Mouse (Mus musculus) CH12.LX (cell line): ENCODE data around the gene Slfn14. TPM values are rescaled to one million over a fixed set of nuclear protein-coding genes. Genes with fewer than 3 reads are reported as not detected.

Experiments
- DNase-seq: peaks from one replicate; pipeline ENCODE4 v3.0.0-alpha.2; 2013; ENCODE audit errors: extremely low read depth
- H3K27ac ChIP-seq: 2 replicates; pipeline ENCODE4 v1.5.1; 2012; ENCODE audit warnings: low read depth, mild to moderate bottlenecking, control low read depth, moderate library complexity; ENCODE audit not compliant: insufficient read depth
- H3K27me3 ChIP-seq: replicated peaks from 2 replicates; pipeline ENCODE3; 2012; ENCODE audit warnings: inconsistent platforms
- H3K36me3 ChIP-seq, 2 experiments: replicated peaks in 1 of 2; 2 replicates each; pipeline versions ENCODE3 to v1.6.1; 2012; ENCODE audit warnings: inconsistent platforms in 1 of 2, low read length in 1 of 2, mild to moderate bottlenecking in 1 of 2, mixed read lengths in 1 of 2, moderate library complexity in 1 of 2; ENCODE audit not compliant: control insufficient read depth in 1 of 2, insufficient read depth in 1 of 2
- H3K4me1 ChIP-seq, 2 experiments: 2 replicates each; pipeline ENCODE4 v1.6.1; 2012; ENCODE audit warnings: inconsistent platforms in 1 of 2, moderate library complexity in 1 of 2; ENCODE audit not compliant: insufficient read depth in 2 of 2, control insufficient read depth in 1 of 2
- H3K4me2 ChIP-seq: 2 replicates; pipeline ENCODE4 v1.6.1; 2012; ENCODE audit warnings: low read depth, mild to moderate bottlenecking, control low read depth; ENCODE audit not compliant: poor library complexity, insufficient read depth, severe bottlenecking
- H3K4me3 ChIP-seq, 3 experiments: fragments of 150-350 bp in 1 of 3; sonication (generic) in 1 of 3; replicated peaks in 1 of 3; 2 replicates each; pipeline versions ENCODE3 to v1.5.1; 2011 to 2012; ENCODE audit warnings: low read depth in 2 of 3, low read length in 2 of 3, mild to moderate bottlenecking in 2 of 3, moderate library complexity in 2 of 3, control low read depth in 1 of 3, improper control_type of control experiment in 1 of 3, inconsistent platforms in 1 of 3, mixed read lengths in 1 of 3; ENCODE audit not compliant: poor library complexity in 1 of 3
- H3K79me2 ChIP-seq: replicated peaks from 2 replicates; pipeline ENCODE4 v1.6.1; 2012; ENCODE audit warnings: mild to moderate bottlenecking, moderate library complexity; ENCODE audit not compliant: control insufficient read depth, poor library complexity, insufficient read depth, severe bottlenecking; ENCODE audit errors: extremely low read depth
- H3K9ac ChIP-seq: 2 replicates; pipeline ENCODE4 v1.6.1; 2012; ENCODE audit warnings: low read depth, mild to moderate bottlenecking, control low read depth, moderate library complexity; ENCODE audit not compliant: insufficient read depth
- H3K9me3 ChIP-seq: replicated peaks from 2 replicates; pipeline ENCODE3; 2012; ENCODE audit warnings: low read length, inconsistent platforms, mixed read lengths
- CHD1 ChIP-seq: IDR thresholded peaks from 2 replicates; pipeline ENCODE4 v1.6.1; 2012; ENCODE audit warnings: low read depth, low read length, improper control_type of control experiment, inconsistent platforms
- CTCF ChIP-seq, 2 experiments: IDR thresholded peaks in 1 of 2; conservative IDR thresholded peaks in 1 of 2; 2 replicates each; pipeline ENCODE4 v1.5.1; 2011 to 2012; ENCODE audit warnings: low read depth in 2 of 2, low read length in 2 of 2, improper control_type of control experiment in 1 of 2, inconsistent platforms in 1 of 2, mild to moderate bottlenecking in 1 of 2, moderate library complexity in 1 of 2
- ELF1 ChIP-seq: IDR thresholded peaks from 2 replicates; pipeline ENCODE4 v1.6.1; 2014; ENCODE audit warnings: low read depth, mild to moderate bottlenecking, inconsistent platforms, low read length, improper control_type of control experiment
- EP300 ChIP-seq: IDR thresholded peaks from 2 replicates; pipeline ENCODE4 v1.6.1; 2011; ENCODE audit warnings: low read length, improper control_type of control experiment
- ETS1 ChIP-seq: conservative IDR thresholded peaks from 2 replicates; pipeline ENCODE4 v1.6.1; 2012; ENCODE audit warnings: low read depth, mild to moderate bottlenecking, inconsistent platforms, low read length, improper control_type of control experiment, moderate library complexity
- HCFC1 ChIP-seq: IDR thresholded peaks from 2 replicates; pipeline ENCODE4 v1.6.1; 2012; ENCODE audit warnings: low read depth, mild to moderate bottlenecking, inconsistent platforms, low read length, improper control_type of control experiment
- IRF4 ChIP-seq: IDR thresholded peaks from 2 replicates; pipeline ENCODE4 v1.6.1; 2014; ENCODE audit warnings: low read depth, mild to moderate bottlenecking, inconsistent platforms, low read length, improper control_type of control experiment
- JUN ChIP-seq: IDR thresholded peaks from 2 replicates; pipeline ENCODE4 v1.6.1; 2011; ENCODE audit warnings: low read depth, mild to moderate bottlenecking, low read length, improper control_type of control experiment, moderate library complexity; ENCODE audit not compliant: insufficient read depth
- JUND ChIP-seq: conservative IDR thresholded peaks from 2 replicates; pipeline ENCODE4 v1.6.1; 2011; ENCODE audit warnings: low read depth, low read length, improper control_type of control experiment
- KAT2A ChIP-seq: IDR thresholded peaks from 2 replicates; pipeline ENCODE4 v1.6.1; 2012; ENCODE audit warnings: low read length, improper control_type of control experiment, inconsistent platforms; ENCODE audit not compliant: insufficient replicate concordance
- MXI1 ChIP-seq: IDR thresholded peaks from 2 replicates; pipeline ENCODE4 v1.6.1; 2011; ENCODE audit warnings: mild to moderate bottlenecking, low read depth, low read length, improper control_type of control experiment
- MYC ChIP-seq: IDR thresholded peaks from 2 replicates; pipeline ENCODE4 v1.6.1; 2011; ENCODE audit warnings: low read depth, mild to moderate bottlenecking, improper control_type of control experiment, low read length
- NELFE ChIP-seq: IDR thresholded peaks from 2 replicates; pipeline ENCODE4 v1.6.1; 2011; ENCODE audit warnings: low read depth, low read length, improper control_type of control experiment
- POLR2A ChIP-seq: IDR thresholded peaks from 2 replicates; pipeline ENCODE4 v1.6.1; 2011; ENCODE audit warnings: low read depth, mild to moderate bottlenecking, improper control_type of control experiment, low read length
- POLR2AphosphoS2 ChIP-seq: IDR thresholded peaks from 2 replicates; pipeline ENCODE4 v1.6.1; 2011; ENCODE audit warnings: low read depth, low read length, improper control_type of control experiment
- SIN3A ChIP-seq: IDR thresholded peaks from 2 replicates; pipeline ENCODE4 v1.6.1; 2012; ENCODE audit warnings: low read length, improper control_type of control experiment, inconsistent platforms
- SMC3 ChIP-seq: IDR thresholded peaks from 2 replicates; pipeline ENCODE4 v1.6.1; 2011; ENCODE audit warnings: low read depth, low read length, improper control_type of control experiment
- TCF12 ChIP-seq: IDR thresholded peaks from 2 replicates; pipeline ENCODE4 v1.6.1; 2014; ENCODE audit warnings: low read depth, mild to moderate bottlenecking, inconsistent platforms, low read length, improper control_type of control experiment
- UBTF ChIP-seq: IDR thresholded peaks from 2 replicates; pipeline ENCODE4 v1.6.1; 2012; ENCODE audit warnings: low read depth, mild to moderate bottlenecking, inconsistent platforms, low read length, improper control_type of control experiment, moderate library complexity
- dilution Hi-C: fragments of 300-500 bp; cut with MboI; formaldehyde crosslinking; loops from 2 replicates; pipeline ENCODE4 v1.14.3; 2020; ENCODE audit warnings: low sequenced_read_pairs; ENCODE audit not compliant: extremely low pct_unique_long_range_greater_than_20kb, extremely low pct_ligation_motif_present
- in situ Hi-C: fragments of 300-500 bp; cut with MboI; formaldehyde crosslinking; loops from 3 replicates; pipeline ENCODE4 v1.14.3; 2019; ENCODE audit warnings: low sequenced_read_pairs, low pct_ligation_motif_present, low pct_unique_long_range_greater_than_20kb, mixed read lengths
- polyA plus RNA-seq: library from polyadenylated mRNA; unstranded; fragments of >175 nt; gene quantifications from 2 replicates; pipeline ENCODE4 v1.2.1, GENCODE M21; 2012; ENCODE audit warnings: low read depth; ENCODE audit not compliant: insufficient read length
- total RNA-seq, 2 experiments: library from RNA; depleted of rRNA; stranded (reverse); fragments of 300-350 nt in 1 of 2; fragments of >200 nt in 1 of 2; gene quantifications; 2 replicates each; pipeline ENCODE4 v1.2.3; 2012 to 2014

Slfn14 gene
- total and polyA plus RNA-seq, 3 experiments: not detected

GRCm38 (mm10) chr11:83304485-83304884, 18.0 kb upstream of the Slfn14 start:
- H3K4me2 ChIP-seq: no peak overlapping the region
- TF ChIP-seq ELF1: no peak
- 0 out of 2 replicates have a peak, but pooled peaks have one; percentile 29 for TF ChIP-seq MXI1
- TF ChIP-seq HCFC1: no peak
- no peak for TF ChIP-seq POLR2A
- no peak for TF ChIP-seq JUND
- TF ChIP-seq NELFE: no peak
- peak; percentile 60; the same call in 1 of the 2 replicates for TF ChIP-seq CHD1
- TF ChIP-seq POLR2AphosphoS2: no peak
- no peak for TF ChIP-seq JUN
- no peak for TF ChIP-seq ETS1
- no peak for TF ChIP-seq UBTF
- TF ChIP-seq TCF12: no peak
- DNase-seq: no peak
- H3K4me3 ChIP-seq: no peak overlapping the region
- H3K9me3 ChIP-seq: no peaks in the 10 kb centered on the region
- in situ Hi-C loops (no loop called here), dilution Hi-C loops (no loop called here)
- H3K9ac ChIP-seq: no peak overlapping the region
- H3K79me2 ChIP-seq: peaks cover 46% of the 10 kb centered on the region
- peaks cover 7 to 72% of the 10 kb centered on the region in 2 experiments for H3K4me1 ChIP-seq
- H3K27me3 ChIP-seq: no peaks in the 10 kb centered on the region
- peaks cover 10 to 28% of the 10 kb centered on the region in 2 experiments for H3K36me3 ChIP-seq
- no peak overlapping the region for H3K27ac ChIP-seq

- in situ Hi-C loops (no loop called here), dilution Hi-C loops (no loop called here)
- Histone ChIP-seq H3K9ac (peak overlapping the region; percentile 79; the same call in 1 of the 2 replicates), H3K4me1 (peaks cover 7 to 70% of the 10 kb centered on the region in 2 experiments), H3K27me3 (no peaks in the 10 kb centered on the region), H3K4me3 (peak overlapping the region; percentile 38 to 97 (median 90)), H3K36me3 (peaks cover 8 to 23% of the 10 kb centered on the region in 2 experiments), H3K9me3 (no peaks in the 10 kb centered on the region), H3K27ac (no peak overlapping the region), H3K79me2 (peaks cover 44% of the 10 kb centered on the region), H3K4me2 (peak overlapping the region; percentile 87)
- peak; percentile 8; the same call in 1 of the 2 replicates for TF ChIP-seq EP300
- no peak for TF ChIP-seq JUND
- no peak for TF ChIP-seq CTCF (conservative IDR thresholded peaks at IDR 0.05 in 1 of 2, IDR thresholded peaks at IDR 0.05 in 1 of 2; ENCODE audit: low read depth in 2 of 2, low read length in 2 of 2)
- no peak for TF ChIP-seq POLR2A
- no peak for TF ChIP-seq TCF12
- TF ChIP-seq ELF1: no peak
- TF ChIP-seq SIN3A: no peak
- 0 out of 2 replicates have a peak, but pooled peaks have one; percentile 12 for TF ChIP-seq CHD1
- TF ChIP-seq JUN: no peak
- TF ChIP-seq MYC: no peak
- TF ChIP-seq KAT2A: no peak
- TF ChIP-seq IRF4: peak; percentile 10; the same call in 1 of the 2 replicates
- no peak for TF ChIP-seq SMC3
- DNase-seq: no peak
Observed at GRCm38 (mm10) chr11:83303751-83304150, 17.2 kb upstream of the Slfn14 start.
